Mouse (Mus musculus): ENCODE measurements at regions not wholly inside any gene's neighbourhood (a gene's known extent, or its start where the extent isn't known, plus 50 kb on each side); places are given as distances from the start of the nearest gene placed in this dataset.

DNA sequence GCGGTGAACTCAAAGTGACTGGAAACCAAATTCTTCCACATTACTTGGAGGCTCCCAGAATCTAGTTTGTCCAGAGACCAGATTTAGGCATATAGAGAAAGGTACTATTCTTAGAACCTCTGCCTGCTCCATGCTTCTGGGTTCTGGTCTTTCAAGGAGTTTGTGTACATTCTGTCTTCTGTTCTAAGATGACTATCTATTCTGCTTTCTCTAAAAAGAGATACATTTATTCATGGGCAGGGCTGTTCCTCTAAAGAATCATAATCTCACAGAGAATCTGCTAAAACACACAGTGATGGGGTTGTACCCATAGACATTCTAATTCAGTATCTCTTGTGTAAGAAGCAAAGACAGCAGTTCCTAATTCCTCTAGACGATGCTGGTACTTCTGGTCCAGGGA, 417.7 kb downstream of the Atp23 start:
- no peak for DNase-seq

DNA sequence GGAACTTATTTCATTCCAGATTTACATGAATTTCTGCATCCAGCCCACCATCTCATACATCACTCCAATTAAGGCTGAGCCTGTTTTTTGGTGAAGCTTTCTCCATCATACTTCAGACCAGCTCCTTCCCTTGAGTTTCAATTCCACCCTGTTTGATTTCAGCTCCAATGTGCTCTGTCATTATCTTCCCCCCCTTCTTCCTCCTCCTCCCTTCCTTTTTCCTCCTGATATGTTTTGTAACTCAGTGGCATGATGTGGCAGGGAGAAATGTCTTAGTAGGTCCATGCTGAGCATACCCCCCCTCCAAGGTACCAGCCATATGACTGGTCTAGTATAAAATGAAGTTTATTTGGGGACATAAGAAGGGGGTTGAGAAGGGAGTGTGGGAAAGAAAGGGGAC, 420.8 kb downstream of the Atp23 start:
- DNase-seq = no peak

DNA sequence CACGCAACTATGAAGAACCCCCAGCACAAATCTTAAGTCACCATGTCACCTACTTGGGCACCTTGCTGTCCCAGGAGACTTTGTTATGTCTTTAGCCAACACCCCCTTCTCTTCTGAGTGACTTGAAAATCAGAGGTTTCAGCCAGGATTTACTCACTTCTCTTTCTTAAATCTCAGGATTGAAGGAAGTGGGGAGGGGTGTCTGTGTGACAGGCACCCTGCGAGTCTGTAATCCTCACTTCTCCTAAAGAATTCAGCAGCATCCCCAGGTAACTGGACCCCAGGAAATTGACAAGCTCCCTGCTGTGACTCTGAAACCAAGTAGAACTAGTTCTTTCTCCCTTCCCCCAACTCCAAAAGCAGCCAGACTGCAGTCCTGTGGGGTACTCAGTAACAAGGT, 421.4 kb downstream of the Atp23 start:
- DNase-seq = no peak

DNA sequence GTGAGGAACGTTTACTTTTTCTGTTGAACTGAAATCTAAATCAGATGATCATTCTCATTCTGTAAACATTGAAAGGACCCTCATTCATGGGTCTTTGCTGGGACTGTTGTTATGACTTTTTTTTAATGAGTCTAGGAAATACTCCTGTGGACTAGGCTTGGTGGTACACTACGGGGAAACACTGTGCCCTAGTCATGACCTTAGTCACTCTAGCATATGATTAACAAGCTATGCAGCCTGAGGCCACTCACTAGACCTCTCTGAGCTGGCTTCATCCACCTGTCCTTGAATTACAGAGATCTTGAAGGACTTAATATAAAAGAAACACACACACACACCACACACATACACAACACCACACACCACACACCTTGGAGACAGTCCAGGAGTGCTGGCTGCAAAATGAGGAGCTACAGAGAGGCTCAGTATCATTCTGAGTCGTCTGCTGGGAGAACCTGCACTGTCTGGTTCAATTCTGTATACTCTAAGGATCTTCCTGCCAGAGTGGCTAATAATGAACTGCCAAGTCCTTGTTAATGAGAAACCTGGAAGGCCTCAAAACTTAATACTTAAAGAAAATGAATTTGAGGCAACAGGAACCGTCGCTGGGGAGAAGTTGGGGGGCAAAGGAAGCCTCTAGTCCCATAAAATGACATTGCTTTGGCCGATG, 428.0 kb downstream of the Atp23 start:
- DNase-seq = no peak

DNA sequence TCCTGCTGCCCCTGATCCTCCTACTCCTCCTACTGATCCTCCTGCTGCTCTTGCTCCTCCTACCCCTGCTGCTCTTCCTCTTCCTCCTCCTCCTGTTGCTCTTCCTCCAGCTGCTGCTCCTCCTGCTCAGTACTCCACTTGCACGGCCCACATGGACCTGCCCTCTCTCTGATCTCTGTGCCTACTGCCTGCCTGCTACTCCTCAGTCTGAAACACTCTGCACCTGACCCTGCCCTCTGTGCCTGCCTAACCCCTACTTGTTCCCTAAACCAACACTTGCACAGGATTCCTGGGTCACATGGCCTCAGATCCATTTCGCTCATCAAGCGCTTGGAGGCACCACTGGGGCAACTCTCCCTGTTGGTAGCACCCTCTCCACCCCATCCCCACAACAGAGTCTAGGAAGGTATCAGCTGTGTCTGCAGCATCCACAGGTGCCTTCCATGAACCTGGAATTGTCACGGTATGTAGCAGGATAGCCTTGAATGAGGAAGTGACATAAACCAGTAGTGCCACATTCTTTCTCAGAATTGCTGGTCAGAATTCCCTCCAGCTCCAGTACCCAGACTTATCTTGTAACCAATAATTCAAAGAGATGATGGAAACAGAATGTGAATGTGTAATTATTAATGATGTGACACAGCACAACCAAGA, 430.2 kb downstream of the Atp23 start:
- DNase-seq = no peak

DNA sequence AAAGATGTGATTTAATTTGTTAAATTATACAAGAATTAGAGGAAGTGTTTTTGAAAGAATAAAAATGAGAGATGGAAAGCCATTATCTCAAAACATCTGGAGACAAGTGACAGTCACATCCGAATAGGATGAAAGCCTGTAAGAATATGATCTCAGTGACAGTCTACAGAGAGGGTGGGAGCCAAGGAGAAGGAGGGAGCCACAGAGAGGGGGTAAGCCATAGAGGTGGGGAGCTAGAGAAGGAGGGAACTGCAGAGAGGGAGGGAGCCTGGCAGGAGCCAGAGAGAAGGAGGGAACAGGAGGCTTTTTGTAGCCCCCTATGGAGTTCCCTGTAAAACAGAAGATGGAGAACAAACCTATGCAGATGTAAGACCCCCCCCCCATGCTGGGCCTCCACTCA, 438.4 kb downstream of the Atp23 start:
- no peak for DNase-seq

DNA sequence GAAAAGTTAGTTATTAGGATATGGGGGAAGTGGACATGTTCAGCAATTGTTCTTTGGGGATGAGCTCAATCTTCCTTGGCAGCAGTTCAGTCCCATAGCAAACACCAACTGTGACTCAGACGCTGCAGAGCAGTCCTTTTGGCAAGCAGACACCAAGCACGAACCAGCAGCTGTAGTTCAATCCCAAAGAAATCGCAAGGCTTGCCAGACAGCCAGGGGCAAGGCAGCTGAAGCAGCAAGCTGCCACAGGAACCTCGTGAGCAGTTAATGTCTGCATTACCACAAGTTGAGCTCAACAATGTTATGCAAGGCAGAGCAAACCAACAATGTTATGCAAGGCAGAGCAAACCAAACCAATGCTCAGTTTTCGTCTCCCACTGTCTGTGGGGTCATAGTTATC, 442.6 kb downstream of the Atp23 start:
- DNase-seq = no peak

DNA sequence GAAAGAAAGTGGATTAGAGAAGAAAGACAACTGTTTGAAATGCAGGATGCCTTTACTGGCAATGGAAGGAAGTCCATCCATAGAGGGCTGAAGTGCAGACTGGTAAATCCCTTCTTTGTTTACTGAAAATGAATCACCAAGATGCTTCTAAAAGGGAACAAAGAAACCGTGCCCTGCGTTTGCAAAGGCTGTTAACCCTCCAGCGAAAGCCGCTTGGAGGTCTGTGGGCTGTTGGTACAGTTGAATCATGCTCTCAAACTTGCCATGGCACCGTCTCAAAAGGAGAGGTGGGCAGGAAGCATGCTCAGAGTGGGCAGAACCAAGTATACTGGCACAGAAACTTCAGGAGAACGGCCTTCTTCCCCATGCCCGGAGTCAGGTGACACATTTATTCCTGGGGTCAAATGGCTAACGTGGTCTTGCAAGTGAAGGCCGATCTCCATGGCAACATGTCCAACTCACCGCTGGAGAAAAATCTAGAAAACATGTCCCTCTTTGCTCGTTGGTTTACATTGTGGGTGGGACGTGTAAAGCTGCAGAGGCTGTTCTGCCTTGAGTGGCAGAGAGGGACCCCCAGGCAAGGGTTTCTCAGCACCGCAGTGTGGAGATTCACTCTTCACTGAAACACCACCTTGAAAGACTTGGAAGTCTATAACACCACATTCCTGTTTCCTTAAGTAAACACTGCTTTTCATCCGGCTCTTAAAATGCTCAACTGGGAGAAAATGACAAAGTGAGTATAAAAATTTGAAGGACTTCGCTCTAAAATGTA, 448.2 kb downstream of the Atp23 start:
- no peak for DNase-seq

DNA sequence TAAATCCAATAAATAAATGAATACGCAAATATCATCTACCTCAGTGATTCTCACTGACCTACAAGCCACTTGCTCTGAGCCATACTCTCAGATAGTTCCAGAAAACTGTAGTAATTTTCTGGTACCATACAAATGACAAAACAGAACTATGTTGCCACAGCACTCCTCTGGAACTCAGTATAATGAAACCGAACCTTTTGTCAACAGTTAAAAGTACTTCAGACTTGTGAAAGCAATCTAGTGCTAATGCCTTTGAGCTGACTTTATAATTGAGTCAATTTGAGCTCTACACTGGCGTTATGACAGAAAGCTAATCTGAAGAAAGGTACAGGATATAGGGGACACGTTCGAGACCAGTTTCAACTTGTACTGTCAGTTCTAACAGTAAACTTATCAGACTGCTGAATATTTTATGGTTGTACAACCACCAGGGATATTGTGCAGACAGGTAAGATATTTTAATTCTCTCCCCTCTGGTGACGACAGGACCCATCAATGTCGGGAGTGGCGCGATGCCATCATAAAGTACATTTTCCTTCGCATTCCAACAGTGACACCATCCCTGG, 449.0 kb downstream of the Atp23 start:
- no peak for DNase-seq

DNA sequence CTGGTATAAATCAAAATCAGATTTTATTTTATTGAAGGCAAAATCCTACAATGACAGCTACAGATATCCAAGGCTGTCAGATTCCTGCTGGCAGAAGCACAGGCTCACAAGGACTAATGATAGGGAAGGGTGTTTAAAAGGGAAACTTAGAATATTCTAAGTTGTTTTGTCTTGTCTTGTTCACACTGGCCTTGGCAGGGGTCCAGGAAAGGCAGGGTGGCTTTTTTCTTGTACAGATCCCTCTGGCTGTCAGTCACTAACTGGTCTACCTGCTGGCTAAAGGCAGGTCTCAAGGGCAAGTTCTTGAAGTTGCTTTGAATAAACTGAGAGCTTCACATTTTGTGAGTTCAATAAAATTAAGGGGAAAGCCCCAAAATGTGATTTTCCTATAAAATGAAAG, 465.3 kb downstream of the Lrig3 start:
- no peak for DNase-seq

DNA sequence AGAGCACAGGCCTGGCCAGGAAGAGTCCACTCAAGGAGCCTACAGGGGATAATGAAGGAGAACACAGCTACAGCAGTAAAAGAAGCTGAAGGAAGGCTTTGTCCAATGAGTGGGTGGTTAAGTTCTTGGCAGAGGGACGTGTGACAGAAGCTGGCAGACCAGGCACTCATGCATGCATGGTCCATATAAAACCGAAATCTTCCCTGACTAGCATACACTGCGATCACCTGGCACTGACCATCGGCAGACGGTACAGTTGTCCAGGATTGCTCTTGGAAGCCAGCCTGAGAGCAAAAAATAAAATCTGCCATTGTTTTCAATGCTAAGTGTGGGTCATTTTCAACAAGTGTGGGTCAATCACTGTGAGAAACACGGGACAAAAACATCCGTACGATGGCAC, 464.4 kb downstream of the Lrig3 start:
- DNase-seq = no peak

DNA sequence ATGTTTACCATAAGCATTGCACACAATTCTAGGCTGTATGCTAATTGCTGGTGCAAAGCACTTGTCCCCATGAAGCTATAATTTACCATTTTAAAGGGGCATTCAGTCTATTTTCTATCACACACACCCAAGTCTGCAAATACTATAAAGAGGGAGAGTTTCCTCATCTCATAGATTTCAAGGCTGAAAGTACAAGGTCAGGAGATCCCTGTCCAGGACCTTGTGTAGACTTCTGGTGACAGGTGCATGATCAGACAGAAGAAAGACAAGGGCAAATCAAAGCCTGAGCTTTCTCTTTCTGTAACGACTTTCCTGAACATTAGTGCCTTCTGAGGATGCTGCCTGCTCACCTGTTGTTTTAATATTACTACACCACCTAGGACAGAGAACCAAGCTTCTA, 463.5 kb downstream of the Lrig3 start:
- no peak for DNase-seq

DNA sequence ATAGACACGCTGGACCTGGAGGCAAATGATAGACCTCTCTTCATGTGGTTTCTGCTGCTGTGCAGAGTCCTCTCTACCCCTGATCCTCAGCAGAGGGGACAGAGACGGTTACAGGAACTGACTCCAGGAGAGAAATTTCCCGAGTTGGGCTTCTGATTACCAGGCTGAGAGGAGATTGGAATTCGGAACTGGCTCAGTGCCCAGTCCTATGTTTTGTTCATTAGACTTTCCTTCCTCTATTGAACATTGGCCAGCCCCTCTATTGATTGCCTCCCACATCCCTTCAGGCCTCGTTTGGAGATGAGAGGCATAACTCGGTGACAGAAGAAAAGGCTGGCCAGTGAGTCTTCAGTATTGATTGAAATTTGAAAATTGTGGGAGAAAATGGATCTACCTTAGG, 456.1 kb downstream of the Lrig3 start:
- no peak for DNase-seq

DNA sequence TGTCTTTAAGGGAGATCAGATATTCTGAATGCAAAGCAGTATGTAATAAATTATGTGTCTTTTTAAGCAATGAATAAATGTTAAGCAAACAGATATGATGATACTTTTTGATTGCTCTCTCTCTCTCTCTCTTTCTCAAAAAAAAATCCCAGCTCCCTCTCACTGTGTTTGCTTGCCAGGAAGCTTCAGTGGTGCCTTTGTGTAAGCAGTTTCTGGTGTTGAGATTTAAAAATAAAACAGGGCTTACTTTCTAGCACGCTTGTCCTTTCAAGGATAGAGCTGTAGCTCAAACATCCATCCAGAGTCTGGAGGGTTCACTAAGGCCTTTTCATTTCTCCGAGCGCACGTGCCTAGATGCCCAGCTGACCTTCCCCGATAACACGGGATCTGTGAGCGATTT, 447.8 kb downstream of the Lrig3 start:
- no peak for DNase-seq

DNA sequence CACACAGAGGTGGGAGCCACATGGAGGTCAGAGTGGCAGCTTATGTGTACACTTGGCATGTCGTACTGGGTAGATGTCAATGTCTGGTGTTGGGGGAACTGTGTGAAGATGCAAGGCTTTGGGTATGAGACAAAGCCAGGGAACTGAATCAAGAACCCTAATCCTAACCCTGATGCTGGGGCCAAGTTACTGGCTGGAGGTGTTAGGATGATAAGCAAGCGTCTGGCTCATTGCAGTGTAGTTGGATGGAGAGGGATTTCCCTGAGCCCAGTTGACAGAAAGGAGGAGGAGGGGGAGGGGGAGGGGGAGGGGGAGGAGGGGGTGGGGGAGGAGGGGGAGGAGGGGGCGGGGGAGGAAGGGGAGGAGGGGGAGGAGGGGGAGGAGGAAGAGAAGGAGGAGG, 426.3 kb downstream of the Lrig3 start:
- no peak for DNase-seq

DNA sequence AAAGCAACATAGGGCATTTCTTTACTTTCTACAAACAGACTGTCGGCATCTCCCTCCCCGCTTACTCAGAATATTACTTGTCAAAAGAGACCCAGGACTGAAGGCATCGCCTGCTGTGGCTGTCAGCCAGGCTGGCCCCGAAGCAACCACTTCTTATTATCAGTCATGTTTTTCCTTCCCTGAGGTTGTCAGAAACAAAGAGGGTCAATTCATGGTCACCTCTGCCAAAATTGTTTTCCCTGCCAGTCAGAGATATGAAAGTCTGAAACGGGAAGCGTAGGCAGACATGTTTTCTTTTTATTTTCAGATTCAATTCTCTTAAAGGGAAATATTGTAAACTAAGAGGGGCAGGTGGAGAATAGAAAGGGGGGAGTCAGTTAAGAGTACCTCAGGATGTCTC, 425.8 kb downstream of the Lrig3 start:
- DNase-seq = no peak

DNA sequence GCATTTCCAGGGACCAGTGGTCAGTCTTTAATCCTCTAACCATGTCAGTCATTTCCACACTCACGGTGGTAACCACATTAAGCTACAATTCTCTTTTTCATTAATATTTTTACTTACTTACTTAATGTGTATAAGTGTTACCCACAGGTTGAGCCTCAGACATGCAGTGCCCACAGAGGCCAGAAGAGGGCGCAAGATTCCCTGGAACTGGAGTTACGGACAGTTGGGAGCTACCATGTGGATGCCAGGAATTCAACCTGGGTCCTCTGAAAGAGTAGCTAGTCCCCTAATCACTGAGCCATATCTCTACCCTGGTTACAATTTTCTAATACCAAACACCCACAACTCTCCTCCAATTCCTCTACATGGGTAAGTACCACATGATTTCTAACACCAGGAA, 420.5 kb downstream of the Lrig3 start:
- peak; percentile 5 for DNase-seq

DNA sequence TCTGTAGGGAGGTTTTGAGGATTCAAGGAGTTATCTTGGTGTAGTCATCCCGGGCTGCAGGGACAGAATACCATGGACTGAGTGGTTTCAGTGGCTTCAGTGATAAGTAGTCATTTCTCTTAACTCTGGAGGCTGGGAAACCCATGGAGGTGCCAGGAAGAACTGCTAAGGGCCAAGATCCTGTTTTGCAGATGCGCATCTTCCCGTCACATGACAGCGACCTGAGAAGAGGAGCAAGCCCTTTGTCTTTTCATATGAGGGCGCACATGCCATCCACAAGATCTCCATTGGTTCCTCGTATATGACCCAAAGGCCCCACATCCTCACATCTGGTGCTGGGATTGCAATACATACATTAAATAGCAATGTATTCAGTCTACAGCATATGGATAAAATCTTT, 419.7 kb downstream of the Lrig3 start:
- DNase-seq = no peak

DNA sequence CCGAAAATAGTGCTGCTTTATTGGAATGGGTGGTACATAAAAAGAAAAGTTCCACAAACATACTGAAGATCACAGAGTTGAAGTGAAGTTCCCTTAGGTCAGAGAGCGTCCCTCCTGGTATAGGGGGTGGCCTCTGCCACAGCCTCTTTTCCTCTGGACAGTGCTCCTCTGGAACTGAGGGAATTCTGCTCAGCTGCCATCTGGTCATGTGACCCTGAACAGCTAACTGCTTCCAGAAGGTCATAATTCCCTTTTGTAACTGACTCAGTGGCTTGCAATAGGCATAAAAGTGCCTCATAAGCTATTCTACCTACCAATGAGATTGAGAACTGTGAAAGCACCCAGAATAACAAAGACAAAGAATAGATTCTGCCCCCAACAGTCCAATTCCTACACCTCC, 414.4 kb downstream of the Lrig3 start:
- DNase-seq = no peak

DNA sequence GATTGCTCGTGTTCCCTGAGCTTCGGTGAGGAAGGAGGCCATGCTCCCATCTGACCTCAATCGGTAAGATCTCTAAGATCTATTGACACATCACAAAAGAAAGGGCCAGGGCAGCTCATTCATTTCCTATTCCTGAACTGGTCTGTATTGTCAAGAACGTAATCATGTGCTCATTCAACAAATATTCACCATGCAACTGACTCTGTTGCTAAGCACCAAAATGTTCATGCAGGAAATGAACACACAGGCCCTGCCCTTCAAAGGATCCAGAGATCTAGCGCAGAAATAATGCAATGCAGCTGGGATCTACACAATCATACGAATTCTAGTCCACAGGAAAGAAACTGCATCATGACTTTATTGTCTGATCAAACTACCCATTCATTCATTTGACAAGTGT, 413.3 kb downstream of the Lrig3 start:
- no peak for DNase-seq

DNA sequence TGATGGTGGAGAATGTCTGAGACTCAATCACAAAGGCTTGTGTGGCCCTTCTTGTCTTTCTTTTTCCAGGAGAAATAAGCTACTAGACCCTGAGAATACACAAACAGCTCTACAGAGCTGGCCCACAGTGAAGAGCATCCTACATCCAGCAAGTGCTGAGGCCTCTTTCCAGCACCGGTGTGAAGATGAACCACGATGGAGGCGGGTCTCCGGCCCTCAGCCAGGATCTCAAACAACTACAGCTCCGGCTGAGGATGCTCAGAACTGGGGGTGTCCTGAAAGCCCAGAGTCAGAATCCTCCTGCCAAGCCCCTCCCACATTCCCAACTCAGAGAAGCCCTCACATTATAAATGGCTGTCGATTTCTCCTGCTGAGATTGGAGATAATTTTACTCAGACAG, 407.9 kb downstream of the Lrig3 start:
- DNase-seq = no peak

DNA sequence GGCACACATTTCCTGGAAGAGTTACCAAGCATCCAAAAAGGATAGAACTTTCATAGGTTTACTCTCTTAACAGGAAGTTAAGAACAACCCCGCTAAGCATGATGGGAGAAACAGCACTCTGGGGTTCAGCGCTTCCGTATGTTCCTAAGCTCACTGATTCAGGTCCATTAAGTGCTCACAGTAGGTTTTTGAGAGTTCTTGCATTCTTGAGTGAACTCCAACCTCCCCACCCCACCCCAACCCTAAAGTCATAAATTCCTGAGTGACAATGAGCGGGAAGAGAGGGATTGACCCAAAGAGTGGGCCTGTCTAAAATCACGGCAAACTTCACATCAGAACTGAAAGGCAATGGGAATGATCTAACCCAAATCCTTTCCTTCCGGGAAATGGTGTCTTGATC, 405.9 kb downstream of the Lrig3 start:
- no peak for DNase-seq

DNA sequence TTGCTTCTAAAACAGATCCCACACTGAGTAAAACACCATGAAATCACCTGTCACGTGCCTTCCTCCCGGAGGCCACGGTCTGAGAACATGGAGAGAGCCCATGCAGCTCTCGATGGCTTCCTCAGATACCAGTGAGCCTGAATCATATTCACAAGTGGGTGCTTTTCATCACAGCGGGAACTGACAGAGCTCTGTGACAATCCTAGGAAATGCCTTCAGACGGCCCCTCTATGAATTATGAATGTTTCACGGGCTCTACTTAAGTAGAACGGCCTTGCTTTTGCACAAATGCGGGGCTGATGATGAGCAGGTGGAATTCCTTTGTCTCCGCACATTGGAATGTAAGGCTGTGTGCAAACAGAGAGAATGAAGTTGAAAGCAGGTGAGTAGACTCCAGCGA, 383.1 kb downstream of the Lrig3 start:
- no peak for DNase-seq

DNA sequence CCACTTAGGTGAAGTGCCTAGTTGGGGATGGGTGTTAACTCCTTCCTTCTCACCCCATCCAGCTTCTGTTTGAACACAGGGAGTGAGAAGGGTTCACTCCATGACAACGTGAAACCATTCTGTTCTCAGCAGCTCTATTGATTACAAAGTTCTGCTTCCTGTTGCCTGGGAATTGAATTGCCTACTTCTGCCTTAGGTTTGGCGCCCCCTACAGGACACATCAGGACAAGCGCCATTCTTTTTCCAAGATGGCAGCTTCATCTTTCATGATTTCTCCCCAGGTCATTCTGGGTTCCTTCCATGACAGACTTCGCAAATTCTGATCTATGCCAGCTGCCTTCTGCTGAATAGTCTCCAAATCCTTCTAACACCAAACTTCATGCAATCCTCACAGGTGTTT, 371.5 kb downstream of the Lrig3 start:
- DNase-seq = no peak

Data from right cerebral cortex, postnatal 4 days (tissue).